Mouse (Mus musculus): ENCODE measurements at regions not wholly inside any gene's neighbourhood (a gene's known extent, or its start where the extent isn't known, plus 50 kb on each side); places are given as distances from the start of the nearest gene placed in this dataset.
A peak's percentile ranks its signal among the peaks of the same experiment; 100 is the strongest.
"Not testable (repeated sequence)": the region's sequence is repeated elsewhere in the genome, so short reads cannot be mapped to it uniquely, and the experiment has no call there.

DNA sequence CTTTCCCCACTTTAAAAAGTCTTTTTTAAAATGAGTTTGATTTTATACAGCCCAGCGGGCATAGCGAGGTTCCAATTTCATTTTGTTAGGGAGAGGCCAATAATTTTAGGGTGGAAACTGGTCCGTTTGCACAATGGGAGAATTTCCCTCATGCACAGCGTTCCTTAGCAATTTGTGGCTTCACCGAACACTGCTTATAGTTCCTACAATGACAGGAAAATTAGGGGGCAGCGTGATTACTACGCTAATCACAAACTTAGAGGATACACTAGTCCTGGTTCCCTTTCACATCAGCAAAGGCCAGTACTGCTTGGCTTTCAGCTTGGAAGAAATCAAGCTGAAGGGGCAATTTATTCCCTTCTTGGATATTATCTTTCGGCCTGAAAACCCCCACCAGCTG, 745.1 kb upstream of the Gm19410 start:
- DNase-seq = no peak

DNA sequence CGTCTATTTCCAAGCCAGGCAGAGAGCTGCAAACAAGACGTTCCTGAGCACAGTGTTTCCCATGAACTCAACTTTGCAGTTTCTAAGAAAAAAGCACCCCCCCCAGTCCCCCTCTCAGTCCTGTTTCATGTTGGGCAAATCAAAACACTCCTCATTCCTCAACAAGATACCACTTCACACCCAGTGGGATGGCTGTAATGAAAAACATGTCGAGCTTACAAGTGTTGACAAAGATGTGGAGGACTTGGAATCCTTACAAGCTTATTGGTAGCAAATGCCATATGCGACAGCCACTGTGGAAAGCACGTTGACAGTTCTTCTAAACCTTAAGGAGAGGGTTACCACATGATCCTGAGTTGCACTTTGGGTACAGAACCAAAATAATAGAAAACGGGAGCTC, 742.9 kb upstream of the Gm19410 start:
- DNase-seq = no peak

DNA sequence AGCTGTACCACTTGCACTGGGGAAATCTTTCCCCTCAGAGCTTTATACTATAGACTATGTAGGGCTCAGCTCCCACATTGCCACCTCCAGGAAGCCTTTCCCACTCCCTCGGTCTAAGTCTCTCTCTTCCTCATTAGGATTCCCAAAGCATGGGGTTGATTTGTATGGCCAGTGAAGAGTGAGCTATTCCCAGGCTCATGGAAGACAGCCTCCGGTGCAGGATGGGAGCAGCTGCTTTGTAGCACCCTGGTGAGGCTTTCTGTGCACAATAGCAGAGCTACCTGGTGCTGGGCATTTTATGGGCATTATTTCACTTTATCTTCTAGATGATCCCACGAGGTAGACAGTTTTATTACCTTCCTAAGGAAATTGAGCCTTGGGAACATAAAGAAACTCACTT, 717.8 kb upstream of the Gm19410 start:
- no peak for DNase-seq

DNA sequence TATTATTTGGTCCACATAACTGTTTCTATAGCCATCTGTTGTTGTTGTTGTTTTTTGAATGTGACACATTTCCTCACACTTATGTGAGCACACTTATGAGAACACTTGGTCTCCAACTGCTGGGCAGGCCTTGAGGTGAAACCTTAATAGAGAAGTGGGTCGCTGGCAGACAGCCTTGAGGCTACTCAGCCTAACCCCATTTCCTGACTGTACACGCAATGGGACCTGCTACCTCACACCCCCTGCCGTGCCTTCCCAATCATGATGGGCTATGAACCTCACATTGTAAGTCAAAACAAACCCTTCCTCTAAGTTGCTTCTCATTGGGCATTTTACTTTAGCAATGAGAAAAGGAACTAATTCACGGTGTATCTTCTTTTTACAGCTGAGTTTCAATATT, 712.1 kb upstream of the Gm19410 start:
- DNase-seq = no peak

DNA sequence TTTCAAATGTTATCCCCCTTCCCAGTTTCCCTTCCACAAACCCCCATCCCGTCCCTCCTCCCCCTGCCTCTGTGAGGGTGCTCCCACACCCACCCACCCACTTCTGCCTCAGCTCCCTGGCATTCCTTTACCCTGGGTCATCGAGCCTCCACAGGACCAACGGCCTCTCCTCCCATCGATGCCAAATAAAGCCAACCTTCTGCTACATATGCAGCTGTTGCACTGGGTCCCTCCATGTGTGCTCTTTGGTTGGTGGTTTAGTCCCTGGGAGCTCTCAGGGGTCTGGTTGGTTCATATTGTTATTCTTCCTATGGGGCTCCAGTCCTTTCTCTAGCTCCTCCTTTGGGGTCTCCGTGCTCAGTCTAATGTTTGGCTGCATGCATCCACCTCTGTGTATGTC, 704.5 kb upstream of the Gm19410 start:
- DNase-seq = no peak

DNA sequence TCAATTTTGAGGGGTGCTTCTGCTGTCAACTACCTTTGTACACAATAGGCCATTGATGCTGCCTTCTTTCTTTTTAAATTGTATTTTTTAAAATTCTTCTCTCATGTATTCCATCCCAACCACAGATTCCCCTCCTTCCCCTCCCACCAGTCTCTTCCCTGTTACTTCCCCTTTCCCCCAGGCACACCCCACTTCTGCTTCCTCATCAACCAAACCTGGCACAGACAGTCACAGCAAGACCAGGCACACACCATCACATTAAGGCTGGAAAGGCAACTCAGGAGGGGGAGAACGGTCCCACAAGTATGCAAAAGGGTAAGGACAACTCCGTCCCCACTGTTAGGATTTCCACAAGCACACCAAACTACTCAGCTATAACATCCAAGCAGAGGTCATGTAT, 697.4 kb upstream of the Gm19410 start:
- DNase-seq = no peak

DNA sequence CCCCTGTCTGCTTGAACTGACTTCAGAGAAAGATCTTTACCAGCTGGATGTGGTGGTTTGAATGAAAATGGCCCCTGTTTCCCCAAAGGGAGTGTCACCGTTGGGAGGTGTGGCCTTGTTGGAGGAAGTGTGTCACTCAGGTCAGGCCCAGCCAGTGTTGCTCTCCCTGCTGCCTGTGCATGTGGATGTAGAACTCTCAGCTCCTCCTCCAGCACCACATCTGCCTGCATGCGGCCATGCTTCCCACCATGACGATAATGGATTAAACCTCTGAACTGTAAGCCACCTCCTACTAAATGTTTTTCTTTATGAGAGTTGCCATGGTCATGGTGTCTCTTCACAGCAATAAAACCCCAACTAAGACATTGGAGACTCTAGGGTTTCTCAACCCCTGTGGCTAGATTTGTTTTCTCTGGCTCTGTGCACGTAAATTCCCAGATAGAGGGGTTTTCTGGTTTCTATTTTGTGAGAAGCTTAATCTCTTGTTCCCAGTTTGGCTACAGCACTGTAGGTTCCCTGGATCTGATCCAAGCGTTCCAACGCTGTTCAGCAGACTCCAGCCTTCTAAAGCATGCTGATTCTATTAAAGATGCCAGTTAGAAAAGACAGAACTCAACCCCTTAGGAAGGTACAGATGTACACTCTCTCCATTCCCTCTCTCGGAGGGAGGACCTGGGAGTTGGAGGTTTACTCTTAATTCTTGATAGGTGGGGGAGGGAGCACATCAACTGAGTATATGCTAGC, 695.2 kb upstream of the Gm19410 start:
- peak; percentile 4 for DNase-seq

DNA sequence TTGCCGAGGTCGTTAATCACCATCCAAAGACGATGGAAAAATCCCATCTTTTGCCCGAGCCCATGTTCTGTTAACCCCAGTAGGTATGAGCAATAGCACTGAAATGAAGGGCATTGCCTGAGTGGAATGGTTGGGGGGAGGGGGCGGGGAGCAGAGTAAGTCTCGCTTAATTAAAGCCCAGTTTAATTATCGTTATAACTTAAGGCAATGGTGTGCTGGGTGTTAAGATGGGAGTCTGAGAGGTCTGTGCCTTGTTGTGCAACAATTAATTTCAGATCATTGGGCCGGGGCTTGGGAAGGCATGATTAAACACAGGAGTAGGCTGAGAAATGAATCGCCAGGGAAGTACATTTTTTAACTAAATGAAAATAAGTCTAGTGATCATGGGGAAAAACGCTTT, 689.6 kb upstream of the Gm19410 start:
- no peak for DNase-seq

DNA sequence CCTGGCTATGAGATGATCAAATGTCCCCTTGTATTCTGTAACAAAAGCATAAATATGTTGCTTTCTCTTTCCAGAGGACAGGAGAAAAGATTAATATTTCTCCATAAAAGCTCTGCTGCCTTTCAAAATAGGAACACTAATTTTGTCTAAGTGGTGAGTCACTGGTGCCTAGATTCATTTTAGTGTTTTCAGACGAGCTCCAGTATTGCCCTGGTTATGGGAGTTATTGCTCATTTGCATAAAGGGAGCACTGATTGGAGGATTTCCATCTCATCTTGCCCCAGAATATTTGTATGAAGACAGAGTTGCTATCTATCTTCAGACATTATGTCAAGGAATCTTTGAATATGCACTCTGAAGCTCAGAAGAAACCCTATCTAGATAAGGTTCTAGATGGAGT, 682.4 kb upstream of the Gm19410 start:
- no peak for DNase-seq

DNA sequence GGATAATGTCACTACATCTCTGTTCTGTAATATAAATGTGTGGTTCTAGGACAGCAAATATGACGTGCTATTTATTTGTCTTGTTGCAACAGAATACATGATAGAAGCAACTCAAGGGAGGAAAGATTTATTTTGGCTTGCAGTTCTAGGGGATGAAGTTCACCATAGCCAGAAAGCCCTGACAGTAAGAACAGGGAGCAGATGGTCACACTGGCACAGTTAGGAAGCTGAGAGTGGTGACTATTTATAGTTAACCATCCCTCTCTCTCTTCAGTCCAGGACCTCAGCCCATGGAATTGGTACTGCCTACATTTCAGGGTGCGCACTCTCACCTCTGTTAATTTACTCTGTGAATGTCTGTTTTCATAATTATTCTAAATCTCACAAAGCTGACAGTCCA, 678.5 kb upstream of the Gm19410 start:
- no peak for DNase-seq

DNA sequence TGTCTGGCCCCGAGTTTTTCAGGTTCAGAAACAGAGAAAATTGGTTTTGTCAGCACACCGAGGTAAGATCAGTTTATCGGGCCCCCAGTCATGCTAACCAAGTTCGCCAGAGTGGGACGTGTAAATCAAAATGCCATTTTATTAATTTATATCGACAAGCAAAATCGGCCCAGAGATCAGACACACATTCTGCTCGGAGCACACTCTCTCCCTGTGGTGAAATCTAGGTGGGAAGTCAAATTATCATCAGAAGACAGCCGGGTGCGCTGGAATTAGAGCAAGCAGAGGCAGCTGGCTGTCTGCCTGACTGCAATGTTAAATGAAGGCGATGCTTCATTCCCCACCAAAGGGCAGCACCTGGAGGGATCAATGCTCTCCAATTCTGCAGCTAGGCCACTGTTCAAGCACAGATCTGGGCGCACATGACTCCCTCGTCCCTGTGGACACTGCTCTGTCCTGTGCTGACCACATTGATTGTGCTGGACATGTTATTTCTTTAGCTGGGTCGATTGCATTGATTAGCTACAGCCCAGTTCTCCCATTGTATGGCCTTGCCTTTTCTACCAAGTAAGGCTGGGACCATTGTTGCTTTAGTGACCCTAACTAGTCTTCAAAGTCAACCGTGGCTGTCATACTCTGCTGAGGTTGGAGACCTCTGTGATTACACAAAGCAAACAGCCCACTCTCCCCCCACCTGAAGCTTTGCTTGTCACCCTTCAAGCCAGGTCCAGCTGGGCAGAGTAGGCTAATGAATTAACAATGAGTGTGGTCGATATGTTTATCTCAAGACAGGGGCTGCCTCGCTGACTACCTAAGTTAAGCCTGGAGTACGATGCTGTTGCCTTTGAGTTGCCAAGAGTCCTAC, 677.0 kb upstream of the Gm19410 start:
- no peak for DNase-seq

DNA sequence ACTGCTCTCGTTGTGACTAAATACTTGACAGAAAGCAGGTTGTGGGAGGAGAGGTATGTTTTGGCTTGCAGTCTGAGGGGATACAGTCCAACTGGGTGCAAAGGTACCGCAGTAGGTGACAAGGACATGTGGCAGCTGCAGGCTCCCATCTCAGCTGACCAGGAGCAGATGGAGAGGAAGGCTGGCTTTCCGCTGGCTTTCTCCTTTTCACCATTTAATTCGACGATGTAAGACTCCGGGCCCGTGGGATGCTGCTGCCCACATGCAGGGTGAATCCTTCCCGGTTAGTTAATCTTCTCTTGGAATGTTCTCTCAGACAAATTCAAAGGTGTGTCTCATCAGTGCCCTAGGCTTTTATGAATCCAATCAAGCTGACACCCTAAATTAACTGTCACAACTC, 676.1 kb upstream of the Gm19410 start:
- no peak for DNase-seq

DNA sequence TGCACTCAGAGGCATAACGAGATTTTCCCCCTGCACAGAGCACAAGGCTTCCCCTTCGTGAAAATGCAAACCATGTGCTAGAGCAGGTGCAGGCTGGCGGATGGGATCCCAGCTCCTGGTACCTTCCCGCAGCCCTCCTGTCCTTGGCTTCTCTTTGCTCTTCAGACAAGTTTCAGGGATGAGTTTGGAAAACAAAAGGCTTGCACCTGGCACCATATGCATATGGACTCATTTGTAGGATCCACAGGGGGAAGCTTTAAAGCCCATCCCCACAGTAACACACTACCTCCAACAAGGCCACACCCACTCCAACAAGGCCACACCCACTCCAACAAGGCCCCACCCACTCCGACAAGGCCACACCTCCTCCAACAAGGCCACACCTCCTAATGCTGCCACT, 663.9 kb upstream of the Gm19410 start:
- DNase-seq = no peak

DNA sequence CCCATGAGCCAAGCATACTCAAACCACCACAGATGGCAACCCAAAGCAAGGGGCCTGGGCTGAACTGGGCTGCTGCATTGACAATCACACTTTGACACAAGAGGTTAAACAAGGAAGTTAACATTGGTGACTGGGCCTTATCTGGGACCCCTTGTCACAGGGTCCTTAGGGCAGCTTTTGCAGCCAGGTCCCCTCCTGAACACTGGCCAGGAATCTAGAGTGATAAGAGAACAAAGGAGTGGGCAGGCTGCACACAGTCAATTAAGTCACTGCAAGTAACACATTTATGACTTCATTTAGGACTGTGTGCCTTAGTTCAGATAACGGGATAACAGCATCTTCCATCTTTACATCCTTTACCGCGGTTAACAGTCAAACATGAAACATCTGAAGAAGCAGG, 663.5 kb upstream of the Gm19410 start:
- DNase-seq = not testable (repeated sequence)

DNA sequence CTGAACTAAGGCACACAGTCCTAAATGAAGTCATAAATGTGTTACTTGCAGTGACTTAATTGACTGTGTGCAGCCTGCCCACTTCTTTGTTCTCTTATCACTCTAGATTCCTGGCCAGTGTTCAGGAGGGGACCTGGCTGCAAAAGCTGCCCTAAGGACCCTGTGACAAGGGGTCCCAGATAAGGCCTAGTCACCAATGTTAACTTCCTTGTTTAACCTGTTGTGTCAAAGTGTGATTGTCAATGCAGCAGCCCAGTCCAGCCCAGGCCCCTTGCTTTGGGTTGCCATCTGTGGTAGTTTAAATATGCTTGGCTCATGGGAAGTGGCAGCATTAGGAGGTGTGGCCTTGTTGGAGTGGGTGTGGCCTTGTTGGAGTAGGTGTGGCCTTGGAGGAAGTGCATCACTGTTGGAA, 661.1 kb upstream of the Gm19410 start:
- not testable (repeated sequence) for DNase-seq

DNA sequence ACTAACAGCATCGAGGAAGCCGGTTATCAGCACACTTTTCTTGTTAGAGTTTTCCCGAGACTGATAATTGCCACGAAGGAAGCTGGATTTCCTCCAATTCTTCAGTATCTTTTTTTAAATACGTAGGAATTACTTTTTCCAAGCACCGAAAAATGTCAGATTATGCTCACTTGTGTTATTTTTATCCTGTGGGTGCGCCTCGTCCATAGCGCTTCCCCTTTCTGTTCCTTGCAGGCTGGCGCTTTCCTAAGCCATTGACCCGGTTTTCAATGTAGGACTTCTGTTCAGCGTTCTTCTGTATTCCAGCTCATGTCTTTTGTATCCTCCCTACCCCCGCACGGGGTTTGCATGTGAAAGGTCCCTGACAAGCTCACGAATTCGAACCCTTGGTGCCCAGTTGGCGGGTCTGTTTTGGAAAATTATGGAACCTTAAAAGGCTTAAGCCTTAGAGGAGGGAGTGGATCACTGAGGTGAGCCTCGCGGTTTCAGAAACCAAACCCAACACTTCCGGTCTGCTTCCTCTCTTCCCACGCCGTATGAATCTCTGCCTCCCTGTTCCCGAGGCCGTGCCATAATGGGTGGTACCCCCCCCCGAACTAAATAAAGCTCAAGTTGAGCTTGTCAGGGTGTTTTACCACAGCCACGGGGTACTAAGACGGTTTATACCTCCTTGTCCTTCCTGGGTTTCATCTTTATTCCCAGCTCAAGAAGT, 655.9 kb upstream of the Gm19410 start:
- no peak for DNase-seq

DNA sequence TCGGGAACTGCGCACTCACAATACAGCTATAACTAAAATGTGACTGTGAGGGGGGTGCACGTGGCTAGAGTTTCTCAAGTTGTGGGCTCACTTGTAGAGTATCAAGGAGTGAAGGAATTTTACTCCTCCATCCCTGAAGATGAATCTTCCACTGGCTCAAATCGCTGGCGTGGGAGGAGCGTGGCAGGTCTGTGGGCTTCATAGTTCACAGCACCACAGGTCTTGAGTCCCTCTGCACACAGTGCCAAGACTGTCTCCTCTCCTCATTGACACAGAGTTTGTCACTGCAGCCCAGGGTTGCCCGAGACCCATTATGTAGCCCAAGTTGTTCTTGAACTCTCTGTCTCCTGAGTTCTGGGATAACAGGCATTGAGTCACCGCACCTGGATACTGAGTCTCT, 655.3 kb upstream of the Gm19410 start:
- DNase-seq = no peak

DNA sequence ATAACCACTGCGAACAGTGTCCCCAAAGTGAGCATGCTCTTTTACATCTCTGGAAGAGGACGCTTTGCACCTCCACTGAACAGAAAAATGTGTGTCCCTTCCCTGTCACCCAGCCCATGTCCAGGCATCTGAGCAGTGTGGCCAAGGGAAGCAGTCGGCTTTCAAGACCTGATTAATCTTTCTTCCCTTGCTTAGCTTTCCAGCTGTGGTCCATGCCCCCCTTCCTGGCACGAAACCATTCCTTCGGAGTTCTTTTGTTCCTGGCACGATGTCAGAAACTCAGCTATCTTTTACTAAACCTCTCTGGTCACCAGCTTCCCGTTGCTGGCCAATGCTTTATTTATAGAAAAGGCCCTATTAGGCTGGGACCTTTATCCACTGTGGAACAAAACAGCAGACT, 654.5 kb upstream of the Gm19410 start:
- DNase-seq = no peak

DNA sequence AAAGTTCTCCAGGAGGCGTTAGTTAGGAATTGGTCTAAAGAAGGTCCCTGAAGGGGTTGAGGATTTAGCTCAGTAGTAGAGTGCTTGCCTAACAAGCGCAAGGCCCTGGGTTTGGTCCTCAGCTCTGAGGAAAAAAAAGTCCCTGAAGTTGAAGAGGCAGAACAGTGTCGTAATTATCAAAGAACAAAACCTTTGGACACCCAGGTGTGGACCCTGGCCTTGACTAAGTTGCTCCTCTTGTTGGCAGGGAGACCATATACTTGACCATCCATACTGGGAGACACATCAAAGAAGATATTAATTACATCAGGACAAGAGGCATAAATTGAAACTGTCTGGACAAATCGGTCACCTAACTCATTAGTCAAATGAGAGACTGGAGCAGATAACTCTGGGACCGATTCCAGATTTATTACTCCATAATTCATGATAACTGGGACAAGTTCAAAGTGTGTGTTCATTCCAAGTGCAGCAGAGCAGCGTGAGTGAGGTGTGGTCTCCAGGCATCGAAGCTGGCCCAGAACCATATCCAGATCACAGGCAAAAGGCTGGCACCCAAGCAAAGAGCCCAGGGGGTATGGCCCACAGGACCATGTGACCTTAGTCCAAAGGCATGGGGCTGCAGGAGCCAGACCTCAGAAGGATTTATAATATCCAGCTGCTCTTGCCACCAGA, 652.9 kb upstream of the Gm19410 start:
- no peak for DNase-seq

DNA sequence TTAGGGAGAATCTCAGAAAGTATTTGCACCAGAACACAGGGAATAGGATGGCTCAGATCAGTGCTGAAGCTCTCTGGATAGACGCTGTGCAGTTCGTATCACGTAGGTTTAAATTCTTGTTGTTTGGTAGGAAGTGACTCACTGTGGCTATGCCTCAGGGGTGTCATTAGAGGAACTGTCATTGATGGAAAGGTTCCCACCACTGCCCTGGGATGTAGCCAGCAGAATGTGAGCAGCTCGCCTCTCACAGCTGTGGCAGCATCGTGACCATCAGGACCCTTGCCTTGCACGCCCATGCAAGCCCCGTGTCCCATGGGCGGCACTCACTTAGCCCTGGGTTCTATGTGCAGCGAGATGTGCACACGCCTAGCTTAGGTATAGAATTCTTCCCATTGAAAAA, 651.6 kb upstream of the Gm19410 start:
- no peak for DNase-seq

DNA sequence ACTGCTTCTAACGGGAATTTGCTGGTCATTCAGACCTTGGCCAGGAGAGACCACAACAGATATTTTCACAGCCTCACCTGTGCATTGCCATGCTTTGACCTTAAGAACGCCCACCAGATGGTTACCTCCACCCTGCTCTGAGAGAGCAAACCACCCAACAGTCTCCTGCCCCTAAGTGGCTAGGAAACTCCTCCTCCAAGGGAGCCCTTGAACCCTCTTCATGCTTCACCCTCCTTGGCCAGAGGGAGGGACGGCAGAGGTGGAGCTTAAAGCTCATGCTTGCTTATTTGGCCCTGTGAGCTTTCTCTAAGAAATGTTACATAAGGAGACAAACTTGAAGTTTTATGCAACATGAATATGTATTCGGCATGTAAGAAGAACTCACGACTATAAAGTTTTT, 645.0 kb upstream of the Gm19410 start:
- no peak for DNase-seq

DNA sequence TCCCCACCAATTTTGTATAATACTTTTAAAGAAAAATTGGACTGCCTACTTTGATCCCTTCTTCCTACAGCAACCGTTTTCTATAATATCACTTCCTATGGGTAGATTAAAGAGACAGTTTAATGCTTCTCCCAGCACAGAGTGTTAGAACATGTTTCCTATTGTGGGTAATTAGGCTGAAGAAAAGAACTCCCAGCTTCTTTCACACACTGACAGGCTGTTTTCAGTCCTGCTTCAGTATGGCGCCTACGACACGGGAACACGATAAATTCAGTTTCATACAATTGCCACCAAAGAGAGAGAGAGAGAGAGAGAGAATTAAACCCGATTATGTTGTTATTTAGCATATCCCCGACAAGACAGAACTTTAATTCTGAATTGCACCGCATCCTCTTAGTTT, 644.5 kb upstream of the Gm19410 start:
- DNase-seq = no peak

DNA sequence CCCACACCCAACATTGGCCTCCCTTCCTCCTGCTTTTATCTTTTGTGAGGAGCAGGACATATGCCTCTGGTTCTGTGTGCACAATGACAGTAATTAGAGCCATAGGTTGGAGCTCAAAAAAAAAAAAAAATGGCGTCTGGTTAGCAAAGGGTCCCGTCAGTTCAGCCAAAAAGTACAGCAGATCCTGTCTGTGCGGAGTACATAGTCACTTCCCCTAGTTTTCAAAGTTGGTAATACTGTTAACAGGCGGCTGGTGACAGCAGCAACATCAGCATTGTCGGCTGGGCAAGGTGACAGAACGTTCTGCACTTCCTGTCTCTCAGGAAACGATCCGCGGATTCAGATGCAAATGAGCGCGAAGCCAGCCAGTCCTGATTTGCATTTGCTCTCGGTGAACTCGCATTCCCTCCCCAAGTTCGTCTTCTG, 642.4 kb upstream of the Gm19410 start:
- peak; percentile 31 for DNase-seq
